Mouse (Mus musculus): Measurements from ENCODE around the gene Cmtm1. TPM values are rescaled to one million over a fixed set of nuclear protein-coding genes. Genes with fewer than 3 reads are reported as not detected.

The Cmtm1 gene
- polyA plus RNA-seq, 2 experiments: not detected

DNA sequence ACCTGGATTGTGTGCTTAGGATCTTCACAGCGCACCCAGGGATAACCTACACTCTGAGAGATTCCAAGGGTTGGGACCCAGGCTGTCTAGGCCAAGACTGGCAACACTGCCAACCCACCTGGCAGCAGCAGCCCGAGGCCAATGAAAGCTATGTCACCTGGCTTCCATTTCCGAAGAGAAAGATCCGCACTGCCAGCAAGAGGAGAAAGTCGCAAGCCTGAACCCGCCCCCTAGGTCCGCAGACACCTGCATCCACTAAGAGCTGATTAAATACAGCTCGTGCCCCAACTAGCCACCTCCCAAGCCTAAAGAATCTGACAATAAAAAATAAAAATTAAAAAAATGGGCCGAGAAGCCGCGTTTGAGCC lies 62.1 kb downstream of the Cmtm1 start:
- TF ChIP-seq POLR2A (IDR thresholded peaks at IDR 0.05; ENCODE audit: borderline replicate concordance, extremely low read depth, insufficient read depth, insufficient read length): no peak
- peaks cover 10% of the 10 kb centered on the region for H3K4me1 ChIP-seq (ENCODE audit: control insufficient read depth, insufficient read depth, low read length)
- peaks cover 15% of the 10 kb centered on the region for H3K36me3 ChIP-seq (ENCODE audit: control insufficient read depth, insufficient read depth, low read length)
- no peaks in the 10 kb centered on the region for H3K9me3 ChIP-seq (ENCODE audit: control insufficient read depth, low read length)
- no peak overlapping the region; the same call in 1 of the 2 replicates for H3K27ac ChIP-seq (replicated peaks; ENCODE audit: low read depth, low read length)
- DNase-seq (ENCODE audit: low spot score): no peak
- ATAC-seq (ENCODE audit: low FRiP score, low read depth): peak; percentile 1; the same call in 1 of the 2 replicates
- peak overlapping the region; percentile 83 for H3K4me2 ChIP-seq (replicated peaks; ENCODE audit: low read depth, low read length, severe bottlenecking)
- no peaks in the 10 kb centered on the region for H3K27me3 ChIP-seq (ENCODE audit: control insufficient read depth, insufficient read depth, low read length)
- 2% methylated on average over 11 of the region's 11 CpGs for WGBS
- H3K9ac ChIP-seq (ENCODE audit: low read depth, low read length, severe bottlenecking): peak overlapping the region; percentile 74
- peak overlapping the region; percentile 80 for H3K4me3 ChIP-seq (replicated peaks; ENCODE audit: low read length)

DNA sequence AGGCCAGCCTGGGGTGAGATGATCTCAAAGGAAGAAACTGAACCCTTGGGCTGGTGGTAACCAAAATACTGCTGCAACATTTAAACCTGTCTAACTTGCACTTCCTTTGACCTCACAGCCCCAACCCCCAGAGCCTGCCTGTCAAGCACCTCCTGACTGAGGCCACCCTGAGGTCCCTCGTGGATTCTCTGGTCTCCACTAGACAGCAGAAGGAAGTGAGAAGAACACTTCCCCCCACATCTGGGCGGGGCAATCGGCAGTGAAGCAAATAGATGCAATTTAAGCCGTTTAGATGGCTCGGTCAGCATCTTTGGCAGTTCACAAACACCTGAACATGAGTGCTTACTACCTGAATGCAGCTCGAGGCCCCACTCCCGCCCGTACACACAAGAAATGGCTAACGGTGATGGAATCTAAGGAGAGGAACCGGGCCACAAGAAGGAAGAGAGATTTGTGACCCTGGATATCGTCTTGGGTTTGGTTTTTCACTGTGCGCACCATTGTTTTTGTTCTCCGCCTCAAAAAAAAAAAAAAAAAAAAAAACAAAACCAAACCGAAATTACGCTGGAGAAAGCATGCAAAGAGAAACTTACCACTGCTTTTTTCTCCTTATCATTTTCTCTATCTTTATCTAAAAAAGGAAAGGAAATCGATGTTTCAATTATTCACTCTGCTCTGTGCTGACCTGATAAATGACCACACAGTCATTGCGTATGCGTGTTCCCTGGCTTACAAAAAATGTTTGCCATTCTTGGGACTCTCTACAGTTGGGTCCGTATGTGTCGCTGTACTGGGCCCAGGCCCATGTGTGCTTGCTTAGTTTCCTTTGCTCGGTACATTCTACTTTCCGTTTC lies 62.7 kb downstream of the Cmtm1 start:
- Histone ChIP-seq H3K36me3 (ENCODE audit: control insufficient read depth, insufficient read depth, low read length) (peaks cover 20% of the 10 kb centered on the region), H3K27me3 (ENCODE audit: control insufficient read depth, insufficient read depth, low read length) (no peaks in the 10 kb centered on the region), H3K9ac (ENCODE audit: low read depth, low read length, severe bottlenecking) (peak overlapping the region; percentile 74; the same call in 1 of the 2 replicates), H3K4me3 (replicated peaks; ENCODE audit: low read length) (peak overlapping the region; percentile 80), H3K4me1 (ENCODE audit: control insufficient read depth, insufficient read depth, low read length) (peaks cover 10% of the 10 kb centered on the region), H3K27ac (replicated peaks; ENCODE audit: low read depth, low read length) (no peak overlapping the region; the same call in 1 of the 2 replicates), H3K9me3 (ENCODE audit: control insufficient read depth, low read length) (no peaks in the 10 kb centered on the region), H3K4me2 (replicated peaks; ENCODE audit: low read depth, low read length, severe bottlenecking) (peak overlapping the region; percentile 83)
- DNase-seq (ENCODE audit: low spot score) (no peak), ATAC-seq (ENCODE audit: low FRiP score, low read depth) (no peak)
- no peak for TF ChIP-seq POLR2A (IDR thresholded peaks at IDR 0.05; ENCODE audit: borderline replicate concordance, extremely low read depth, insufficient read depth, insufficient read length)
- 69% methylated on average over 22 of the region's 22 CpGs for WGBS

DNA sequence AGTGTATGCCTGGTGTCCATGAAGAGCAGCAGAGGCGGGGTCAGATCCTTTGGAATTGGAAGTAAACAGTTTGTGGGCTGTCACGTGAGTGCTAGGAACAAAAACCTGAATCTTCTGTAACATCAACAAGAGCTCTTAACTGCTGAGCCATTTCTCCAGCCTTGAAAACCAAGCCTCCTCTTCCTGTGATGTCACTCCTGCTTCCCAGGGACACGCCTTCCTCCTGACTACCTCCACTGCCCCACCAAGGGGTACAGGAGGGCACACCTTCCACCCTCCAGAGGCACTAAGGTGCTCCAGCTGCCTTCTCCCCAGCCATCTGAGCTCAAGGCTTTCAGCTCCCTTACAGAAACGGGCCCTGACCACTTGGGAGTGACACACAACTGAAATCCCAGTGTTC lies 63.3 kb downstream of the Cmtm1 start:
- WGBS: 85% methylated on average over 4 of the region's 4 CpGs
- H3K27me3 ChIP-seq (ENCODE audit: control insufficient read depth, insufficient read depth, low read length): no peaks in the 10 kb centered on the region

More for the DNA sequence above, 63.3 kb downstream of the Cmtm1 start:
- no peak overlapping the region for H3K27ac ChIP-seq (replicated peaks; ENCODE audit: low read depth, low read length)
- ATAC-seq (ENCODE audit: low FRiP score, low read depth) (no peak), DNase-seq (ENCODE audit: low spot score) (no peak)
- no peak overlapping the region for H3K9ac ChIP-seq (ENCODE audit: low read depth, low read length, severe bottlenecking)
- H3K9me3 ChIP-seq (ENCODE audit: control insufficient read depth, low read length): no peaks in the 10 kb centered on the region
- peaks cover 7% of the 10 kb centered on the region for H3K4me1 ChIP-seq (ENCODE audit: control insufficient read depth, insufficient read depth, low read length)
- TF ChIP-seq POLR2A (IDR thresholded peaks at IDR 0.05; ENCODE audit: borderline replicate concordance, extremely low read depth, insufficient read depth, insufficient read length): no peak
- H3K4me2 ChIP-seq (replicated peaks; ENCODE audit: low read depth, low read length, severe bottlenecking): no peak overlapping the region
- no peak overlapping the region for H3K4me3 ChIP-seq (replicated peaks; ENCODE audit: low read length)
- peaks cover 23% of the 10 kb centered on the region for H3K36me3 ChIP-seq (ENCODE audit: control insufficient read depth, insufficient read depth, low read length)

Other genes starting within 250 kb of the Cmtm1 start
- 58.0 and 62.1 TPM in 2 replicates for gene Cdh5, start 208.5 kb downstream of the Cmtm1 start, polyA plus RNA-seq (2012; rRNA removed)
- gene Cdh5, start 208.5 kb downstream of the Cmtm1 start, polyA plus RNA-seq (2014; fragmentation: Nextera tagmentation; extraction: Ambion mirVana): 34.1 and 34.6 TPM in 2 replicates
- gene Bean1, start 139.7 kb downstream of the Cmtm1 start, polyA plus RNA-seq (2012; rRNA removed): 4.5 and 6.5 TPM in 2 replicates
- 1.7 and 1.8 TPM in 2 replicates for gene Bean1, start 139.7 kb downstream of the Cmtm1 start, polyA plus RNA-seq (2014; fragmentation: Nextera tagmentation; extraction: Ambion mirVana)
- gene Tk2, start 61.6 kb downstream of the Cmtm1 start, polyA plus RNA-seq (2012; rRNA removed): 18.5 and 20.4 TPM in 2 replicates
- 19.2 and 20.2 TPM in 2 replicates for gene Tk2, start 61.6 kb downstream of the Cmtm1 start, polyA plus RNA-seq (2014; fragmentation: Nextera tagmentation; extraction: Ambion mirVana)
- gene Cklf, start 59.3 kb downstream of the Cmtm1 start, polyA plus RNA-seq (2012; rRNA removed): 49.2 and 56.0 TPM in 2 replicates
- 36.9 and 42.2 TPM in 2 replicates for gene Cklf, start 59.3 kb downstream of the Cmtm1 start, polyA plus RNA-seq (2014; fragmentation: Nextera tagmentation; extraction: Ambion mirVana)
- gene Cmtm2a, start 17.0 kb downstream of the Cmtm1 start, polyA plus RNA-seq (2012; rRNA removed): not detected in 2 replicates
- not detected in 2 replicates for gene Cmtm2a, start 17.0 kb downstream of the Cmtm1 start, polyA plus RNA-seq (2014; fragmentation: Nextera tagmentation; extraction: Ambion mirVana)
- gene Gm45711, start 64 bp downstream of the Cmtm1 start, polyA plus RNA-seq (2012; rRNA removed): not detected in 2 replicates
- gene Gm45711, start 64 bp downstream of the Cmtm1 start, polyA plus RNA-seq (2014; fragmentation: Nextera tagmentation; extraction: Ambion mirVana): not detected in 2 replicates
- not detected in 2 replicates for gene Gm11020, start 11.4 kb upstream of the Cmtm1 start, polyA plus RNA-seq (2012; rRNA removed)
- gene Gm11020, start 11.4 kb upstream of the Cmtm1 start, polyA plus RNA-seq (2014; fragmentation: Nextera tagmentation; extraction: Ambion mirVana): not detected in 2 replicates
- gene Cmtm2b, start 12.1 kb upstream of the Cmtm1 start, polyA plus RNA-seq (2012; rRNA removed): not detected in 2 replicates
- gene Cmtm2b, start 12.1 kb upstream of the Cmtm1 start, polyA plus RNA-seq (2014; fragmentation: Nextera tagmentation; extraction: Ambion mirVana): not detected in 2 replicates
- 240 and 361 TPM in 2 replicates for gene Cmtm3, start 29.3 kb upstream of the Cmtm1 start, polyA plus RNA-seq (2012; rRNA removed)
- gene Cmtm3, start 29.3 kb upstream of the Cmtm1 start, polyA plus RNA-seq (2014; fragmentation: Nextera tagmentation; extraction: Ambion mirVana): 176 and 185 TPM in 2 replicates
- gene Cmtm4, start 85.7 kb upstream of the Cmtm1 start, polyA plus RNA-seq (2012; rRNA removed): 18.9 and 21.4 TPM in 2 replicates
- 4.1 and 4.5 TPM in 2 replicates for gene Cmtm4, start 85.7 kb upstream of the Cmtm1 start, polyA plus RNA-seq (2014; fragmentation: Nextera tagmentation; extraction: Ambion mirVana)
- 58.2 and 64.7 TPM in 2 replicates for gene Dync1li2, start 132.9 kb upstream of the Cmtm1 start, polyA plus RNA-seq (2012; rRNA removed)
- 48.8 and 53.5 TPM in 2 replicates for gene Dync1li2, start 132.9 kb upstream of the Cmtm1 start, polyA plus RNA-seq (2014; fragmentation: Nextera tagmentation; extraction: Ambion mirVana)
- gene Terb1, start 199.8 kb upstream of the Cmtm1 start, polyA plus RNA-seq (2012; rRNA removed): 0.23 and 0.29 TPM in 2 replicates
- 0.44 and 0.48 TPM in 2 replicates for gene Terb1, start 199.8 kb upstream of the Cmtm1 start, polyA plus RNA-seq (2014; fragmentation: Nextera tagmentation; extraction: Ambion mirVana)
- gene Nae1, start 224.5 kb upstream of the Cmtm1 start, polyA plus RNA-seq (2012; rRNA removed): 75.7 and 84.2 TPM in 2 replicates
- 97.1 and 97.8 TPM in 2 replicates for gene Nae1, start 224.5 kb upstream of the Cmtm1 start, polyA plus RNA-seq (2014; fragmentation: Nextera tagmentation; extraction: Ambion mirVana)
- 0.53 and 1.0 TPM in 2 replicates for gene Car7, start 224.5 kb upstream of the Cmtm1 start, polyA plus RNA-seq (2012; rRNA removed)
- 0.65 and 0.66 TPM in 2 replicates for gene Car7, start 224.5 kb upstream of the Cmtm1 start, polyA plus RNA-seq (2014; fragmentation: Nextera tagmentation; extraction: Ambion mirVana)

Measured in limb, embryonic 14.5 days (tissue).